Mouse (Mus musculus) forebrain, embryonic 14.5 days (tissue): ENCODE results near the gene Tmcc1. TPM values are rescaled to one million over a fixed set of nuclear protein-coding genes. Genes with fewer than 3 reads are reported as not detected.

ENCODE experiments used
- ATAC-seq: fragments of 200-750 bp; cut with Nextera tagmentation; 2 replicates; pipeline ENCODE4 v1.8.0; 2017; ENCODE audit warnings: mild to moderate bottlenecking, moderate library complexity
- DNase-seq: peaks from one replicate; pipeline ENCODE4 v3.0.0-alpha.2; 2015; ENCODE audit warnings: low spot score
- H3K27ac ChIP-seq: fragments of 300-500 bp; sonication (generic); 2 replicates; pipeline ENCODE4 v1.5.1; 2014; ENCODE audit warnings: low read depth, mild to moderate bottlenecking, control low read depth, low read length, moderate library complexity
- H3K27me3 ChIP-seq: fragments of 300-500 bp; sonication (generic); replicated peaks from 2 replicates; pipeline ENCODE4 v1.6.1; 2014; ENCODE audit warnings: low read length, control low read depth, mixed read lengths; ENCODE audit not compliant: control insufficient read depth, insufficient read depth
- H3K36me3 ChIP-seq: fragments of 300-500 bp; sonication (generic); 2 replicates; pipeline ENCODE4 v1.6.1; 2014; ENCODE audit warnings: low read length, control low read depth; ENCODE audit not compliant: control insufficient read depth, insufficient read depth
- H3K4me1 ChIP-seq: fragments of 300-500 bp; sonication (generic); 2 replicates; pipeline ENCODE4 v1.6.1; 2014; ENCODE audit warnings: antibody characterized with exemption, low read length, control low read depth; ENCODE audit not compliant: control insufficient read depth, insufficient read depth
- H3K4me2 ChIP-seq: fragments of 300-500 bp; sonication (generic); 2 replicates; pipeline ENCODE4 v1.6.1; 2014; ENCODE audit warnings: mild to moderate bottlenecking, control low read depth, low read length
- H3K4me3 ChIP-seq: fragments of 300-500 bp; sonication (generic); 2 replicates; pipeline ENCODE4 v1.5.1; 2014; ENCODE audit warnings: low read depth, low read length, control low read depth
- H3K9ac ChIP-seq: fragments of 300-500 bp; sonication (generic); 2 replicates; pipeline ENCODE4 v1.6.1; 2014; ENCODE audit warnings: mild to moderate bottlenecking, low read length, control low read depth, moderate library complexity
- H3K9me3 ChIP-seq: fragments of 300-500 bp; sonication (generic); replicated peaks from 2 replicates; pipeline ENCODE4 v1.6.1; 2016; ENCODE audit warnings: low read length, control low read depth, mixed read lengths; ENCODE audit not compliant: control insufficient read depth
- WGBS: fragments of 180-500 bp; shearing (Covaris S2); extraction: QIAGEN DNeasy Blood & Tissue Kit; methylation state at CpG from one replicate; pipeline ENCODE4 v1.1.7; 2014; 5-methylcytosine and 5-hydroxymethylcytosine counted together
- polyA plus RNA-seq: library from polyadenylated mRNA; unstranded; fragments of >200 nt; fragmentation: Nextera tagmentation; extraction: Ambion mirVana; gene quantifications from 2 replicates; pipeline ENCODE4 v1.2.1, GENCODE M21; 2014

Gene Tmcc1
- polyA plus RNA-seq, 1 experiment from 2014 or later = 22.7 TPM

DNA sequence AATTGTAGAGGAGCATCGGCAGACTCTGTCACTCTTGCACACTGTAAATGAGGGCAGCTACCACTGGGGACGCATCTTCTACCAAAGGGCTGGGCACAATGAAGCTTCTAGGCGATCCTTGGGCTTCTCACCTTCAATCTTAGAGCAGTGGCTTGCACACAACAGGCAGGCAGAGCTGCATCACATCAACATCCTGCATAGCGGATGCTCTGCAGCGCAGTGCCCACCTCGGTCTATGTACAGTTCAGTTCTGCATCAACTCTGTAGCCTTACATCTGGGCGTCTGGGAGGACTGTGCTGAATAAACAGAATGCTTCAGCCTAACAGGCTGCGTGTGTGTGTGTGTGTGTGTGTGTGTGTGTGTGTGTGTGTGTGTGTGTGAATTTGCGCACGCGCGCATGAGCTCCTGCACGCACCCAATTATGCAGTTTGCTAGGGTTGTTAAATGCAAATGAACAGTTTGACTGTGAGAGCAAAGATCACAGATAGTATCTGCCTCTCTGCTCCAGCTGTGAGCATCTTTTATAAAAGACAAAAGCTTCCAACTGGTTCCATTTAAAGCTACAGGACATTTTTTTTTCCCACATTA is 136.5 kb downstream of the Tmcc1 start:
- Histone ChIP-seq H3K9ac (peak overlapping the region; percentile 58), H3K9me3 (no peaks in the 10 kb centered on the region), H3K4me2 (peak overlapping the region; percentile 43), H3K27ac (peak overlapping the region; percentile 86), H3K27me3 (no peaks in the 10 kb centered on the region), H3K36me3 (no peaks in the 10 kb centered on the region), H3K4me3 (peak overlapping the region; percentile 23), H3K4me1 (peaks cover 25% of the 10 kb centered on the region)
- 6% methylated on average over 13 of the region's 13 CpGs for WGBS
- ATAC-seq (peak; percentile 83), DNase-seq (peak; percentile 87)

DNA sequence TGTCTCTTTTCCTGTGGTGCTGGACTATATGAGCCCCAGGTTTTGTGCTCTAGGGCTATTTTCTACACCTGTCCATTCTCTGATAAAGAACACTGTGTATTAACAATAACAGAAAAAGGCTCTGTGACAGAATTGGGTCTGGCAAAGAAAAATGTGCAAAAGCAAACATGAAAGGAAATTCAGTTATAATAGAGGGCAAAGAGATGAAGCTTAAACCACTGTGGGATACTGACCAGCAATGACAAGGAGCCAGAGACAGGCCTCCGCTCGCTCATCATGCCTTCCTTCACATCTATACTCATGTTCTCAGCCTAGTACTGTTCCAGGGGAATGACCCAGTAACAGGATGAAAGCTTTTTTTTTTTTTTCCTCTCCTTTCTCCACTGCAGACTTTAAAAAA is 137.5 kb downstream of the Tmcc1 start:
- no peak overlapping the region for H3K9ac ChIP-seq
- H3K27me3 ChIP-seq = no peaks in the 10 kb centered on the region
- ATAC-seq (no peak), DNase-seq (no peak)
- no peaks in the 10 kb centered on the region for H3K36me3 ChIP-seq
- H3K9me3 ChIP-seq = no peaks in the 10 kb centered on the region
- H3K4me1 ChIP-seq = peaks cover 25% of the 10 kb centered on the region
- H3K27ac ChIP-seq = no peak overlapping the region
- 90% methylated on average over 2 of the region's 2 CpGs for WGBS
- H3K4me3 ChIP-seq = no peak overlapping the region; the same call in 1 of the 2 replicates
- peak overlapping the region; percentile 43 for H3K4me2 ChIP-seq

DNA sequence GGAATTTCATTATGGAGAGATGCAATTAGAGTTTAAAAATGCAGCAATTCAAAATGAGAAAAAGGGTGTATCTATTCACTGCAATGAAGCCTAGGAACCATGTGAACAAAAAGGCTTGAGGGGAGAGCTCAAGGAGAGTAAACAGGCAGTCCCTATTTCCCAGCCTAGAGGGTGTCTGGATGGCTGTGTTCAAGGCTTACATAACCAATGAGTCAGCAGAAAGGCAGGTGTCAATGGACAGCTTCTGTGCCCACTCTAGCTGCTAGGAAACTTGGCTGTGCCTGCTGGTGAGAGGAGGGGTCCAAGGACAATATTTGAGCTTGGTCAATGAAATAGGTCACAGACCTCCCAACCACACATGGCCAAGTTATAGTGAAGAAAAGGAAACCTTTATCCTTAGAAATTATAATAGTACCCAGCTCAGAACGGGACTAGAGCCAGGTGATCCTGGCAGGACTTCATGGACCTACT is 138.2 kb downstream of the Tmcc1 start:
- DNase-seq (peak; percentile 76), ATAC-seq (peak; percentile 76)
- Histone ChIP-seq H3K4me3 (0 out of 2 replicates have a peak overlapping the region, but pooled peaks have one; percentile 2), H3K36me3 (no peaks in the 10 kb centered on the region), H3K27ac (peak overlapping the region; percentile 66), H3K9ac (no peak overlapping the region), H3K4me1 (peaks cover 28% of the 10 kb centered on the region), H3K27me3 (no peaks in the 10 kb centered on the region), H3K4me2 (peak overlapping the region; percentile 36), H3K9me3 (no peaks in the 10 kb centered on the region)
- WGBS = 48% methylated on average over 1 of the region's 1 CpGs

DNA sequence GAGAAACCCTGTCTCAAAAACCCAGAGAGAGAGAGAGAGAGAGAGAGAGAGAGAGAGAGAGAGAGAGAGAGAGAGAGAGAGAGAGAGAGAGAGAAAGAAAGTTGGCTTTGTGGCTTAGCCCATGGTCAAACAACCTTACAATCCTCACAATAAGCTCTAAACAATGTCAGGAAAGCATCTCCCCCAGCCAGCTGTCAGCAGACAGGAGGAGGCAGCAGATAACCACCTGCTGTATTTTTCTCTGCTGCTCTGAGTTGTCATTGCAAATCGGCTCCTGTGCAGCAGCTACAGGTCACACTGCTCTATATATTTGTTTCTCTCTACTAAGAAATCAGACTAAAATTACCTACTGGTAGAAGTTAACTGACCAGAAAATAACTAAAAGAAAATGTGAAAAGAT is 145.4 kb downstream of the Tmcc1 start:
- Histone ChIP-seq H3K27me3 (no peaks in the 10 kb centered on the region), H3K4me2 (no peak overlapping the region), H3K4me1 (peaks cover 3% of the 10 kb centered on the region; the same call in 1 of the 2 replicates), H3K9me3 (peaks cover under 1% of the 10 kb centered on the region; the same call in 1 of the 2 replicates), H3K9ac (no peak overlapping the region), H3K27ac (no peak overlapping the region), H3K4me3 (no peak overlapping the region), H3K36me3 (peaks cover 8% of the 10 kb centered on the region)
- ATAC-seq (no peak), DNase-seq (no peak)
- 72% methylated on average over 1 of the region's 1 CpGs for WGBS

DNA sequence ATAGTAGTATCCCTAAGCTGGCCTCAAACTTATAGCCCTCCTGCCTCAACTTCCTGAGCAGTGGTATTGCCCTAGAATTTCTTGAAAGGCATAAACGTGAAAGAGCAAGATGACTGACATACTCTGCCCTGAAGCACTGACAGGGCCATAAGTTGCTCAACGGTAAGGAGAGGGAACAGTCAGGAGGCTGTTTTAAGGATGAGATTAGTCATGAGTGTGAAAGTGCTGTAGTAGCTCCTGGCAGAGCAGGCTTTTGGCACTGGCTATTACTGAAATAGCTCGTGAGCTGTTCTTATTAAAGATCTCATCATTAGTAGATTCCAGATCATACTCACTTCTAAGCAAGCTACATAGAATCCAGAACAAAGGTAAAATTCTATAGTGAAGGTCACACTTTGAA is 145.9 kb downstream of the Tmcc1 start:
- 70% methylated on average over 3 of the region's 3 CpGs for WGBS
- ATAC-seq (no peak), DNase-seq (no peak)

DNA sequence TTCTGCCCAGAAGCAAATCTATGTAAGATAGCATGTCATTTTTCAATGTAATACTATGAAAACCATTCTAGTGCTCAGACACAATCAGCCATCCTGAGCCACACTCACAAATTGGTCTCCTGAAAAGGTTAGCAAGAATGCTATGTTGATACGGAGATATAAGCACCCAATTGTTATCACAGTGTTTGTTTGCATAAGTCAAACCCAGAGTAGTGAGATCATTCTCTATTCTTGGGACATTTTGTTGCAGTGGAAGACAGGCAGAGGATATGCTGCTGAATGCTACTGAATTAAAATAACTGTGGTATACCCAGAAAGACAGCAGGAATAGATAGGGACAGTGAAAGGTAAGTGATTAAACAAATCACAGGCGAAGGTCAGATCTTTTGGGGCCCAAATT is 149.2 kb downstream of the Tmcc1 start:
- ATAC-seq (no peak), DNase-seq (no peak)
- peaks cover 4% of the 10 kb centered on the region; the same call in 1 of the 2 replicates for H3K9me3 ChIP-seq
- H3K4me2 ChIP-seq = no peak overlapping the region
- H3K27me3 ChIP-seq = no peaks in the 10 kb centered on the region
- no peaks in the 10 kb centered on the region for H3K4me1 ChIP-seq
- peaks cover 9% of the 10 kb centered on the region for H3K36me3 ChIP-seq
- H3K9ac ChIP-seq = no peak overlapping the region
- WGBS = 73% methylated on average over 2 of the region's 2 CpGs
- no peak overlapping the region for H3K27ac ChIP-seq
- no peak overlapping the region for H3K4me3 ChIP-seq

More for the DNA sequence above, 145.9 kb downstream of the Tmcc1 start:
- Histone ChIP-seq H3K4me1 (peaks cover 3% of the 10 kb centered on the region; the same call in 1 of the 2 replicates), H3K4me3 (no peak overlapping the region), H3K9me3 (peaks cover 4% of the 10 kb centered on the region; the same call in 1 of the 2 replicates), H3K9ac (no peak overlapping the region), H3K4me2 (no peak overlapping the region), H3K27ac (no peak overlapping the region), H3K27me3 (no peaks in the 10 kb centered on the region), H3K36me3 (peaks cover 9% of the 10 kb centered on the region)

DNA sequence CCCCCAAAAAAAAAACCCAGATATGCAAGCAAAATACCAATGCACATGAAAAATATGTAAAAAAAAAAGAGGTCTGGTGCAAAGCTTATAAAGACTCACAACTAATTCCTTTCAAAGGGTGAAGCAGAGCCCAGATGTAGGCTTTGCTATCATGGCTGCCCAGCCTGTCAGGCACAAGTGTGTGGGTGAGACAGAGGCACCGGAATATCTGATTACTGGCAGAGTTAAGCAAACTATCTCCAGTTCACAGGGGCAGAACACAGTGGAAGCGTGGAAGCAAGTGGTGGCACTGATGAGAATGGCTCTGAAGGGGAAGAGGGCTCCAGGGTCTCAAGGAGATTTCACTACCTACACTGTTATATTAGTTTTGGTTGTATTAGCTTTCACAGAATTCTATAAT is 155.1 kb downstream of the Tmcc1 start:
- H3K9me3 ChIP-seq = peaks cover 4% of the 10 kb centered on the region; the same call in 1 of the 2 replicates
- 95% methylated on average over 2 of the region's 2 CpGs for WGBS
- peaks cover 8% of the 10 kb centered on the region for H3K36me3 ChIP-seq
- DNase-seq = no peak
- H3K4me3 ChIP-seq = no peak overlapping the region
- H3K4me1 ChIP-seq = no peaks in the 10 kb centered on the region
- H3K9ac ChIP-seq = no peak overlapping the region
- no peak overlapping the region for H3K27ac ChIP-seq
- H3K27me3 ChIP-seq = no peaks in the 10 kb centered on the region
- ATAC-seq = no peak
- no peak overlapping the region for H3K4me2 ChIP-seq

DNA sequence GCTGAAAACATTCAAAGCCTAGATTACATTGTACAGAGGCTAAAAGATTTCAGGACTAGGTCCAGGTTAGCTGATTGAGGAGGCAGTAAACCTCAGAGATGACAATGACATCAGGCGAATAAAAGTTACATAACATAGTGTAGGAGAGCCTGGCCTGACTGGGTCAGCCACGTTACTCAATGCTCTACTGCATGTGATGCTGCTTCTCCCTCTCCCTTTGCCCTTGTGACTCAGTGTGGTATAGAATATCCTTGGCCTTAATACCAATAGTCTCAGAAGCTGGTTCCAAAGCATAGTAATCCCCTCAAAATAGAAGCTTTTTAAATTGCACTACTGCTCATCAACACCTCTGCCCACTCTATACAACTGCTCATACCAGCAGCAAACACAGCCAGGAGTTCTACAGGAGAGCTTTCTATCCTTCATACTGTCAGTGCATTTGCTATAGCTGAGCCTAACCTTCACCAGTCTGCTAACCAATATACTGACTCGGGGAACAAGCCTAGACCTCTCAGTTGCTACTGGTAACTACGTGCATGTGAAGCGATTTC is 155.9 kb downstream of the Tmcc1 start:
- Histone ChIP-seq H3K27ac (no peak overlapping the region), H3K9me3 (no peaks in the 10 kb centered on the region), H3K4me1 (no peaks in the 10 kb centered on the region), H3K36me3 (0 out of 2 replicates have a peak, but pooled peaks cover 4% of the 10 kb centered on the region), H3K9ac (no peak overlapping the region), H3K4me2 (no peak overlapping the region), H3K27me3 (no peaks in the 10 kb centered on the region), H3K4me3 (no peak overlapping the region)
- DNase-seq (no peak), ATAC-seq (no peak)
- WGBS = 93% methylated on average over 5 of the region's 5 CpGs

DNA sequence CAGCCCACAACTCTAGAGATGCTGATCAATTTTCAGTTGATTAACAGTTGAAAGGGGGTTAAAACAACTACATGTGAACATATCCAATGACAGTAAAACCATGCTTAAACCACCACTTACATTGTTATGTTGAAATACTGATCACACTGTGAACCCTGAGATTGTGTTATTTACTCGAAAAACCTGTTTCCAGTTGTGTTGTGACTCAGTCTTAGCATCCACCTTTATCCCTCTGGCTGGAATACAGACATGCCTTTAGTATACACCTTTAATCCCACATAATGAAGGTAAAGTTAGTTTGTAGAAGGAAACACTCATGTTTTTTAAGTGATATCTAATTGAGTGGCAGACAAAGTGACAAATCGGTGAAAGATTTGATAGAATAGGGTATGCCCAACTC is 156.7 kb downstream of the Tmcc1 start:
- Histone ChIP-seq H3K36me3 (0 out of 2 replicates have a peak, but pooled peaks cover 4% of the 10 kb centered on the region), H3K27me3 (no peaks in the 10 kb centered on the region), H3K27ac (no peak overlapping the region), H3K4me2 (no peak overlapping the region), H3K4me1 (no peaks in the 10 kb centered on the region), H3K9ac (no peak overlapping the region), H3K9me3 (no peaks in the 10 kb centered on the region), H3K4me3 (no peak overlapping the region)
- WGBS = 93% methylated on average over 2 of the region's 2 CpGs
- DNase-seq (no peak), ATAC-seq (no peak)
